Mouse (Mus musculus): Measurements from ENCODE around the gene Smg9. TPM values are rescaled to one million over a fixed set of nuclear protein-coding genes. Genes with fewer than 3 reads are reported as not detected.
A peak's percentile ranks its signal among the peaks of the same experiment; 100 is the strongest.

Smg9 gene
- total and polyA plus RNA-seq, 3 experiments = 54.6 to 95.3 TPM; not detected in 1

DNA sequence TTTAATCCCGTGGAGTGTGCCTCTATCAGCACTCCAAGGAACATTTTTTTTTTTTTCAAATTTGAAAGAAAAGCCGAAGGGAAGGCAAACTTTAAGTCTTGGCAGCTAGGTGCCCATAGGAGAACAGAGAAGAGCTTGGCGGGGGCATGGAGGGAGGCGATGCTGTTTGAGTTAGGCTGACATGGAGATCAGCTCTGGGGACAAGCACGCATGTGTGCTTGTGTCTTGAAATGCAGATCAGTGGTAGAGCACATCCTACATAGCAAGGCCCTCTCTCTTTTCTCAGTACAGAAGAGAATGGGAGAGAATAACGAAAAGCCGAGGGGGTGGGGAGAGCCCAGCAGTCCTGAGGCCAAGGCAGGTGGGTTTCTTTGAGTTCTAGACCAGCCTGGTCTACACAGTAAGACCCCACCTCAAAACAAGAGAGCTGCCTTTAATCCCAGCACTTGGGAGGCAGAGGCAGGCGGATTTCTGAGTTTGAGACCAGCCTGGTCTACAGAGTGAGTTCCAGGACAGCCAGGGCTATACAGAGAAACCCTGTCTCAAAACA lies 980 bp upstream of the Smg9 start:
- no peaks in the 10 kb centered on the region for H3K27me3 ChIP-seq (ENCODE audit: control insufficient read depth in 1 of 2, insufficient read depth in 2 of 2, low read length in 2 of 2)
- peaks cover 2 to 40% of the 10 kb centered on the region in 2 experiments; a peak in 3 of 4 replicates for H3K36me3 ChIP-seq (ENCODE audit: control insufficient read depth in 1 of 2, insufficient read depth in 2 of 2, low read length in 2 of 2)
- DNase-seq (ENCODE audit: low read depth, low spot score) = peak; percentile 58
- H3K27ac ChIP-seq (ENCODE audit: control insufficient read depth, low read depth, low read length) = peak overlapping the region; percentile 95
- H3K9ac ChIP-seq (ENCODE audit: control insufficient read depth, low read depth, low read length, poor library complexity, severe bottlenecking) = peak overlapping the region; percentile 75
- TF ChIP-seq ZC3H11A (IDR thresholded peaks at IDR 0.05; ENCODE audit: low read depth, low read length) = no peak
- no peak for TF ChIP-seq TAL1 (IDR thresholded peaks at IDR 0.05; ENCODE audit: low read length)
- TF ChIP-seq POLR2AphosphoS2 (IDR thresholded peaks at IDR 0.05; ENCODE audit: low read length) = no peak
- no peak for TF ChIP-seq CTCF (IDR thresholded peaks at IDR 0.05 in 2 of 3, conservative IDR thresholded peaks at IDR 0.05 in 1 of 3; ENCODE audit: control insufficient read depth in 1 of 3, insufficient read depth in 1 of 3, low read depth in 2 of 3, low read length in 3 of 3, poor library complexity in 1 of 3, severe bottlenecking in 1 of 3)
- TF ChIP-seq EP300 (IDR thresholded peaks at IDR 0.05; ENCODE audit: low read depth in 1 of 2, low read length in 2 of 2) = no peak
- no peak for TF ChIP-seq MAZ (IDR thresholded peaks at IDR 0.05; ENCODE audit: low read depth, low read length)
- no peak for TF ChIP-seq NELFE (IDR thresholded peaks at IDR 0.05; ENCODE audit: low read depth, low read length)
- TF ChIP-seq TBP (IDR thresholded peaks at IDR 0.05; ENCODE audit: low read depth, low read length) = 0 out of 2 replicates have a peak, but pooled peaks have one; percentile 7
- no peaks in the 10 kb centered on the region for H3K9me3 ChIP-seq (replicated peaks; ENCODE audit: insufficient read depth, low read length)
- H3K4me1 ChIP-seq (ENCODE audit: control insufficient read depth in 1 of 2, insufficient read depth in 2 of 2, low read length in 2 of 2) = peaks cover 19 to 46% of the 10 kb centered on the region in 2 experiments
- H3K4me3 ChIP-seq (ENCODE audit: control insufficient read depth in 1 of 2, insufficient read depth in 1 of 2, low read depth in 2 of 2, low read length in 2 of 2) = peak overlapping the region; percentile 59 to 63
- H3K79me2 ChIP-seq (ENCODE audit: control insufficient read depth, insufficient read depth, low read length, poor library complexity) = peaks cover 32% of the 10 kb centered on the region

DNA sequence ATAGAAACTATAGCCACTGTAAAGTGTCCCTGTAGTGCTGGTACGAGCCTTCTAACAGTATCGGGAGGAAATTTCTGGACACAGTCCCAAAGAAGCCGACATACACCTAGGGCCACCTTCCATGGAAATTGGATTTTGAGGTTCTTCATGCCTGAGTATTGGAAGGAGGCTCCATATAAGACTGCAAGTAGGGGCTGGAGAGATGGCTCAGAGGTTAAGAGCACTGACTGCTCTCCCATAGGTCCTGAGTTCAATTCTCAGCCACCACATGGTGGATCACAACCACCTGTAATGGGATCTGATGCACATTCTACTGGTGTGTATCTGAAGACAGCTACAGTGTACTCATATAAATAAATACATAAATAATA lies 648 bp downstream of the Smg9 start:
- peak overlapping the region; percentile 72 to 82 for H3K4me3 ChIP-seq (ENCODE audit: control insufficient read depth in 1 of 2, insufficient read depth in 1 of 2, low read depth in 2 of 2, low read length in 2 of 2)
- no peaks in the 10 kb centered on the region for H3K27me3 ChIP-seq (ENCODE audit: control insufficient read depth in 1 of 2, insufficient read depth in 2 of 2, low read length in 2 of 2)
- no peaks in the 10 kb centered on the region for H3K9me3 ChIP-seq (replicated peaks; ENCODE audit: insufficient read depth, low read length)
- TF ChIP-seq TBP (IDR thresholded peaks at IDR 0.05; ENCODE audit: low read depth, low read length) = peak; percentile 91
- no peak for TF ChIP-seq GABPA (IDR thresholded peaks at IDR 0.05; ENCODE audit: low read depth, low read length)
- peak; percentile 82; the same call in 1 of the 2 replicates for TF ChIP-seq MYC (IDR thresholded peaks at IDR 0.05; ENCODE audit: low read depth, low read length)
- TF ChIP-seq ZC3H11A (IDR thresholded peaks at IDR 0.05; ENCODE audit: low read depth, low read length) = no peak
- no peak; the same call in 1 of the 2 replicates for TF ChIP-seq MAX (IDR thresholded peaks at IDR 0.05; ENCODE audit: low read length)
- no peak for TF ChIP-seq USF2 (IDR thresholded peaks at IDR 0.05; ENCODE audit: borderline replicate concordance in 1 of 2, insufficient read depth in 1 of 2, low read depth in 1 of 2, low read length in 2 of 2)
- TF ChIP-seq UBTF (IDR thresholded peaks at IDR 0.05; ENCODE audit: borderline replicate concordance, insufficient read depth, low read depth, low read length) = no peak
- 0 out of 2 replicates have a peak, but pooled peaks have one; percentile 0 for TF ChIP-seq MYB (IDR thresholded peaks at IDR 0.05; ENCODE audit: low read depth, low read length)
- peaks cover 2 to 31% of the 10 kb centered on the region in 2 experiments; a peak in 3 of 4 replicates for H3K36me3 ChIP-seq (ENCODE audit: control insufficient read depth in 1 of 2, insufficient read depth in 2 of 2, low read length in 2 of 2)
- peaks cover 17 to 36% of the 10 kb centered on the region in 2 experiments for H3K4me1 ChIP-seq (ENCODE audit: control insufficient read depth in 1 of 2, insufficient read depth in 2 of 2, low read length in 2 of 2)
- H3K9ac ChIP-seq (ENCODE audit: control insufficient read depth, low read depth, low read length, poor library complexity, severe bottlenecking) = peak overlapping the region; percentile 94
- peak overlapping the region; percentile 98 for H3K27ac ChIP-seq (ENCODE audit: control insufficient read depth, low read depth, low read length)
- DNase-seq (ENCODE audit: low read depth, low spot score) = no peak
- peaks cover 32% of the 10 kb centered on the region for H3K79me2 ChIP-seq (ENCODE audit: control insufficient read depth, insufficient read depth, low read length, poor library complexity)
